ENCODE assay signal across 8 mouse cellular contexts in genomic region chr3:21935571-21936261, GRCm38 (mm10).
A peak's percentile ranks its signal among the peaks of the same experiment; 100 is the strongest.
DNase-seq lines count a peak whose midpoint lies in the region; TF ChIP-seq lines count a peak whose summit lies in the region.

No protein-coding gene starts in this region.

- H3K4me1 ChIP-seq in megakaryocyte, embryonic 14.5 days: peaks cover 67% of the 10 kb centered on the region

- no peaks in the 10 kb centered on the region for H3K27me3 ChIP-seq in megakaryocyte, embryonic 14.5 days (replicated peaks)

- H3K27ac ChIP-seq in gastrocnemius, adult 2 months: peak overlapping the region; percentile 93

- peak overlapping the region; percentile 71 for H3K4me3 ChIP-seq in gastrocnemius, adult 2 months
- H3K4me3 ChIP-seq in megakaryocyte, embryonic 14.5 days (replicated peaks): peak overlapping the region; percentile 93

- H3K9me3 ChIP-seq in megakaryocyte, embryonic 14.5 days: no peaks in the 10 kb centered on the region

- DNase-seq in T-cell, adult 2 months (ENCODE audit: low spot score): peak; percentile 88
- DNase-seq in cerebellum, postnatal 36 days: peak; percentile 96
- DNase-seq in gastrocnemius, adult 2 months: peak; percentile 97
- peak; percentile 89 for DNase-seq in hindlimb bud, embryonic 11.5 days (ENCODE audit: extremely low spot score, low read depth, low spot score)
- DNase-seq in left cerebral cortex, adult 8-10 months (ENCODE audit: low spot score in 2 of 2): peak; percentile 74 to 89
- peak; percentile 96 for DNase-seq in right cerebral cortex, postnatal 10 days (ENCODE audit: low spot score in 2 of 2)
- DNase-seq in urinary bladder, postnatal 25 days (ENCODE audit: low spot score): peak; percentile 97

- no peaks in the 10 kb centered on the region for H3K36me3 ChIP-seq in megakaryocyte, embryonic 14.5 days (replicated peaks; ENCODE audit: low read length)

- intact Hi-C loops in gastrocnemius, adult 2 months (cut with DNase I): loop anchor here (1.0 to 10.0 kb wide), 8 partner anchors 51 to 1341 kb away; partner anchors contain the start of gene Tbl1xr1

- no peak; the same call in 1 of the 2 replicates for TF ChIP-seq CTCF in gastrocnemius, adult 2 months (IDR thresholded peaks at IDR 0.05)

Comparison
In these comparisons a context has a peak if more than half of its experiments do, and no peak if none do; other contexts are left out.
1. Peak in every context shown above with its lines: DNase-seq, H3K4me3 ChIP-seq and H3K27ac ChIP-seq.